Mouse (Mus musculus) embryonic stem cell, embryonic (primary cell): ENCODE measurements at regions not wholly inside any gene's neighbourhood (a gene's known extent, or its start where the extent isn't known, plus 50 kb on each side); places are given as distances from the start of the nearest gene placed in this dataset.

Source experiments
- CTCF ChIA-PET, 4 experiments: fragments of 300-600 bp in 2 of 4; fragments of 350-600 bp in 2 of 4; sonication (Branson Sonifier 250); formaldehyde crosslinking; loops; one replicate each; lab custom pipeline; 2022; ENCODE audit warnings: inconsistent platforms in 2 of 4; lab: Charles Lee
- POLR2A ChIA-PET, 4 experiments: fragments of 300-600 bp in 2 of 4; fragments of 350-600 bp in 2 of 4; sonication (Branson Sonifier 250); formaldehyde crosslinking; loops; one replicate each; lab custom pipeline; 2022; ENCODE audit warnings: antibody characterized with exemption in 4 of 4, inconsistent platforms in 1 of 4; lab: Charles Lee

DNA sequence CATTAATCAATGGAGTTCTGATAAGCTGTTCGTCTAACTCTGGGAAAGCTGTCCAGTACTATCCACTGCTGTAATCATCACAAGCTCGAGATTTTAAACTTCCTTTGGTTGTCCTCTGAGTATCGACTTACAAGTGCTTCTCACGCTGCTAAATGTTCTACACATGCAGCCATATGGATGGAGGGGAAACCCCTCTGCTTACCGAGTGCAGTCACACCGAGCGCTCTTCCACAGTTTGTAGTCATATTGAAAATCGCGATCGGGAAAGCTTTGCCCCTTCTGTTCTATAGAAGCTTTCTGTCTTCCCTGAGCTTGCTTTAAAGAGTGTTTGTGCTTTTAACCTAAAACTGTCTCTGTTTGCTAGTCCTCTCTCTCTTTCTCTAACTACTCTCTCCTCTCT is 57.8 kb downstream of the Degs1 start:
- POLR2A ChIA-PET, result interaction anchor here in 1 of 4 experiments (1.3 to 1.5 kb wide), 2 partner anchors 30 to 87 kb away, joined by 3 to 4 read pairs; no protein-coding TSS in a partner anchor
- CTCF ChIA-PET, result interaction anchor here in 1 of 4 experiments (0.6 kb wide), 1 partner anchor 420 kb away, joined by 3 read pairs; no protein-coding TSS in a partner anchor

DNA sequence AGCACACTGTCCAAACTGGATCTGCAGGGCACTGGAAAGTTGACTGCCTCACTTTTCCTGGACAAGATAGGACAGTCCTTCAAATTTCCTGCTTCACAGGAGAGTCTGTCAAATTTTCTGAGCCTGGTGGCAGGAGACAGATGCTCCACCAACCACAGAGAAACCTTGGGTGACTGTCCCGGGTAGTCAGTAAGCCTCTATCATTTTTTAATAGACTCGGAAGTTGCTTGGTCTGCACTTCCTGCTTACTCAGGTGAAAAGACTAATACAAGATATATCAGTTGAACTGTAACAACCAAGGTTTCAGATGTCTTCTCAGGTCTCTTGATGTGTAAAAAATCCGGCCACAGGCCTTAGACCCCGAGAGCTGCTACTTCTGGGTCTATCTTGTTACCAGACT is 58.8 kb downstream of the Degs1 start:
- CTCF ChIA-PET, result no interaction called here

More for the DNA sequence above, 58.8 kb downstream of the Degs1 start:
- POLR2A ChIA-PET, result interaction anchor here in 1 of 4 experiments (1.5 kb wide), 1 partner anchor 10 kb away, joined by 4 read pairs; no protein-coding TSS in a partner anchor
